Mouse (Mus musculus): ENCODE measurements around the gene Gkap1.

Gene Gkap1

GRCm38 (mm10) chr13:58204986-58205385 lies 70.5 kb downstream of the Gkap1 start:
- intact Hi-C loops (cut with DNase I) = no loop called here

- intact Hi-C loops (cut with DNase I) = no loop called here
Observed at GRCm38 (mm10) chr13:58204202-58204601, 71.3 kb downstream of the Gkap1 start.

GRCm38 (mm10) chr13:58202903-58203302 lies 72.6 kb downstream of the Gkap1 start:
- intact Hi-C loops (cut with DNase I) = no loop called here

GRCm38 (mm10) chr13:58201908-58202307 lies 73.6 kb downstream of the Gkap1 start:
- intact Hi-C loops (cut with DNase I) = no loop called here

GRCm38 (mm10) chr13:58201343-58201742 lies 74.2 kb downstream of the Gkap1 start:
- intact Hi-C loops (cut with DNase I) = no loop called here

- intact Hi-C loops (cut with DNase I) = no loop called here
Observed at GRCm38 (mm10) chr13:58197981-58198640, 77.4 kb downstream of the Gkap1 start.

GRCm38 (mm10) chr13:58197211-58197610 lies 78.3 kb downstream of the Gkap1 start:
- intact Hi-C loops (cut with DNase I) = no loop called here

GRCm38 (mm10) chr13:58194908-58195307 lies 80.6 kb downstream of the Gkap1 start:
- intact Hi-C loops (cut with DNase I) = no loop called here

- intact Hi-C loops (cut with DNase I) = no loop called here
Observed at GRCm38 (mm10) chr13:58193221-58193620, 82.3 kb downstream of the Gkap1 start.

GRCm38 (mm10) chr13:58192146-58192545 lies 83.4 kb downstream of the Gkap1 start:
- intact Hi-C loops (cut with DNase I) = no loop called here

GRCm38 (mm10) chr13:58191516-58191915 lies 84.0 kb downstream of the Gkap1 start:
- intact Hi-C loops (cut with DNase I) = no loop called here

- intact Hi-C loops (cut with DNase I) = loop anchor here (2.0 kb wide), 1 partner anchor 43 kb away; no protein-coding TSS in a partner anchor
Observed at GRCm38 (mm10) chr13:58189473-58189872, 86.0 kb downstream of the Gkap1 start.

- intact Hi-C loops (cut with DNase I) = loop anchor here (2.0 kb wide), 1 partner anchor 44 kb away; no protein-coding TSS in a partner anchor
Observed at GRCm38 (mm10) chr13:58188412-58188811, 87.1 kb downstream of the Gkap1 start.

- intact Hi-C loops (cut with DNase I) = loop anchor here (2.0 kb wide), 1 partner anchor 45 kb away; no protein-coding TSS in a partner anchor
Observed at GRCm38 (mm10) chr13:58187751-58188150, 87.7 kb downstream of the Gkap1 start.

GRCm38 (mm10) chr13:58186281-58186680 lies 89.2 kb downstream of the Gkap1 start:
- intact Hi-C loops (cut with DNase I) = no loop called here

- intact Hi-C loops (cut with DNase I) = no loop called here
Observed at GRCm38 (mm10) chr13:58184111-58184510, 91.4 kb downstream of the Gkap1 start.

Small RNAs within 50 kb of the gene (microRNA-seq; reads per million reads assigned to microRNA genes)
- 0 reads per million in 2 experiments for gene Mir6369

Measured in adrenal gland (tissue).